Mouse (Mus musculus) megakaryocyte, embryonic 14.5 days (primary cell): ENCODE results near the gene Rac1.

ENCODE experiments used
- FLI1 ChIP-seq: IDR thresholded peaks from 2 replicates; pipeline ENCODE4 v1.6.1; 2012; ENCODE audit warnings: low read length, inconsistent platforms, mixed read lengths
- GATA1 ChIP-seq: IDR thresholded peaks from 3 replicates; pipeline ENCODE4 v1.6.1; 2012; ENCODE audit warnings: mixed read lengths, low read length, inconsistent platforms, borderline replicate concordance

DNA sequence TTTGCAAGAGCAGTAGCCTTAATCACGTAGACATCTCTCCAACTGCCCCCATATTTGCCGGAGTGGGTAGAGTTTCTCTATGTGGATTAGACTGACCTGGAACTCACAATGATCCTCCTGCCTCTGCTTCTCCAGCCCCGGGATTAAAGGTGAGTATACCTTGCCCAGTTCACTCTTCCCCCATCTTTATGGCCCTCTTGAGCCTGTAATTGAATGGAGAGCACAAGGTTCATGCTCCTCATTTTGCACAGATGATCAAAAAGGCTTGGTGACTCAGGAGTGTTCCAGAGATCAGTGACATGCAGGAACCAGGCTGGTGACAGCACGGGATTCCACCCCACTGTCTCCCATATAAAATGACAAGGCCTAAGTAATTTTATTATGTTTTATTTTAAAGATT is 7.1 kb upstream of the Rac1 start:
- TF ChIP-seq GATA1 (no peak), FLI1 (no peak)
